Mouse (Mus musculus) forebrain, postnatal 0 days (tissue): ENCODE measurements around the gene Gm9913. TPM values are rescaled to one million over a fixed set of nuclear protein-coding genes. Genes with fewer than 3 reads are reported as not detected.

Experiments
- ATAC-seq: fragments of 200-750 bp; cut with Nextera tagmentation; 2 replicates; pipeline ENCODE4 v1.8.0; 2017; ENCODE audit warnings: mild to moderate bottlenecking, moderate library complexity
- DNase-seq: peaks from one replicate; pipeline ENCODE4 v3.0.0-alpha.2; 2015
- H3K27ac ChIP-seq: fragments of 300-500 bp; sonication (generic); 2 replicates; pipeline ENCODE4 v1.5.1; 2014; ENCODE audit warnings: low read depth, mild to moderate bottlenecking, antibody characterized with exemption, low read length, moderate library complexity, mixed read lengths
- H3K27me3 ChIP-seq: fragments of 300-500 bp; sonication (generic); 2 replicates; pipeline ENCODE4 v1.6.1; 2014; ENCODE audit warnings: mild to moderate bottlenecking, low read length, mixed read lengths; ENCODE audit not compliant: insufficient read depth
- H3K36me3 ChIP-seq: fragments of 300-500 bp; sonication (generic); 2 replicates; pipeline ENCODE4 v1.6.1; 2014; ENCODE audit warnings: mild to moderate bottlenecking, moderate library complexity; ENCODE audit not compliant: insufficient read depth
- H3K4me1 ChIP-seq: fragments of 300-500 bp; sonication (generic); 2 replicates; pipeline ENCODE4 v1.6.1; 2014; ENCODE audit warnings: antibody characterized with exemption; ENCODE audit not compliant: insufficient read depth
- H3K4me2 ChIP-seq: fragments of 300-500 bp; sonication (generic); 2 replicates; pipeline ENCODE4 v1.6.1; 2014; ENCODE audit warnings: low read depth, mild to moderate bottlenecking, moderate library complexity
- H3K4me3 ChIP-seq: fragments of 300-500 bp; sonication (generic); 2 replicates; pipeline ENCODE4 v1.5.1; 2014; ENCODE audit warnings: low read depth, low read length, mixed read lengths
- H3K9ac ChIP-seq: fragments of 300-500 bp; sonication (generic); 2 replicates; pipeline ENCODE4 v1.6.1; 2014; ENCODE audit warnings: mild to moderate bottlenecking
- H3K9me3 ChIP-seq: fragments of 300-500 bp; sonication (generic); 2 replicates; pipeline ENCODE4 v1.6.1; 2016; ENCODE audit warnings: low read length
- CTCF ChIP-seq: sonication (generic); IDR thresholded peaks from 2 replicates; pipeline ENCODE4 v1.5.1; 2016; ENCODE audit warnings: antibody characterized with exemption, control low read depth, low read depth
- WGBS: fragments of 180-500 bp; shearing (Covaris S2); extraction: QIAGEN DNeasy Blood & Tissue Kit; methylation state at CpG from one replicate; pipeline ENCODE4 v1.1.7; 2014; 5-methylcytosine and 5-hydroxymethylcytosine counted together
- polyA plus RNA-seq: library from polyadenylated mRNA; unstranded; fragments of >200 nt; fragmentation: Nextera tagmentation; extraction: Ambion mirVana; gene quantifications from 2 replicates; pipeline ENCODE4 v1.2.1, GENCODE M21; 2015
- total RNA-seq: library from RNA; depleted of rRNA; stranded (reverse); fragments of >200 nt; gene quantifications from 2 replicates; pipeline ENCODE4 v1.2.3, GENCODE M21; 2014

Gm9913 gene
- total and polyA plus RNA-seq, 2 experiments from 2014 or later, result 0.05 to 0.23 TPM

DNA sequence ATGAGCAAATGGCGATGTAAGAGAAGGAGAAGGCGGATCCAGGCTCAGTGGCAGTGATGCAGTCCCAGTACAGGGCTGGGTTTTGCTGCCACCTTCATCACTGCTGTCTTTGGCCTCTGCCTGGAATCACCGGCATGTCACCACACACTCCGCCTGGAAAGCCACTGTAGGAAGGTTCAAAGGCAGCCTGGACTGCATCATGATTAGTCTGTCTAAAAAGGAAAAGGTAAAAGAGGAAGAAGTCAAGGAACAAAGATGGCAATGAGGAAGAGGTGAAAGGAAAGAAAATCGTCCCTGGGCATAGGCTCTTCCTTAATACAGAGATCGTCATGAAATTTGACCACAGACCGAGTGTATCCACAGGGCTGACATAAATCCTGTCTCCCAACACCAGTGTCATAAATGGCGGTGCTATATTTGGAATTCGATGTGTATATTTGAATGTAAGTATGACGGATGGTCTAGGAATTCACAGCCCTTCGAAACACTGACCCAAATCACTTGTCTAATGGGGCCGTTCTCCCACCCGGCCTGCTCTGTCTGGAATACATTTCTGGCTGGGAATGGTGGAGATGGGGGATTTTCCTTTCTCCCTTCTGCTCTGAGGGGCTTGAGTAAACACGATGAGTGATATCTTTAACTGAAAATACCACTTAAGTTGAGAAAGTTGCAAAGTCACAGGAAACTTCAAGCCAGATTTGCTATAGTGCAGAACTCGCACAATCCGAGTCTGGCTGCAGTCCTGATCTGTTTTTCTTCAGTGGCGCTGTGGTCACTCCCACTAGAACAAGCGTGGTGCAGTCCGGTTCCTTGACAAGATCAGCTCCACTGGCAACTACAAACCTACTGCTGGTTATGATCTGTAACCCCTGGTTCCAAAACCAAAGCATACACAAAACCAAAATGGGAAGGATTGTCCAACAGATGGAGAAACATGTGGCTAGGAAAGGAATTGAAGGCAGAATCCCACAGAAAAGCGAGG lies 9.8 kb upstream of the Gm9913 start:
- no peak for TF ChIP-seq CTCF
- no peaks in the 10 kb centered on the region for H3K4me1 ChIP-seq
- no peaks in the 10 kb centered on the region for H3K9me3 ChIP-seq
- H3K9ac ChIP-seq, result no peak overlapping the region
- no peak overlapping the region for H3K4me2 ChIP-seq
- no peak overlapping the region for H3K27ac ChIP-seq
- 91% methylated on average over 20 of the region's 20 CpGs for WGBS
- DNase-seq, result no peak
- no peak overlapping the region for H3K4me3 ChIP-seq
- peaks cover 3% of the 10 kb centered on the region; the same call in 1 of the 2 replicates for H3K36me3 ChIP-seq
- ATAC-seq, result no peak
- H3K27me3 ChIP-seq, result no peaks in the 10 kb centered on the region

GRCm38 (mm10) chr2:125496696-125497095 lies 8.2 kb upstream of the Gm9913 start:
- TF ChIP-seq CTCF, result no peak
- DNase-seq (peak; percentile 21), ATAC-seq (peak; percentile 23)
- WGBS, result 78% methylated on average over 5 of the region's 5 CpGs
- Histone ChIP-seq H3K9ac (no peak overlapping the region), H3K4me3 (no peak overlapping the region), H3K27ac (no peak overlapping the region), H3K27me3 (no peaks in the 10 kb centered on the region), H3K4me1 (no peaks in the 10 kb centered on the region), H3K36me3 (0 out of 2 replicates have a peak, but pooled peaks cover 3% of the 10 kb centered on the region), H3K4me2 (no peak overlapping the region), H3K9me3 (no peaks in the 10 kb centered on the region)

DNA sequence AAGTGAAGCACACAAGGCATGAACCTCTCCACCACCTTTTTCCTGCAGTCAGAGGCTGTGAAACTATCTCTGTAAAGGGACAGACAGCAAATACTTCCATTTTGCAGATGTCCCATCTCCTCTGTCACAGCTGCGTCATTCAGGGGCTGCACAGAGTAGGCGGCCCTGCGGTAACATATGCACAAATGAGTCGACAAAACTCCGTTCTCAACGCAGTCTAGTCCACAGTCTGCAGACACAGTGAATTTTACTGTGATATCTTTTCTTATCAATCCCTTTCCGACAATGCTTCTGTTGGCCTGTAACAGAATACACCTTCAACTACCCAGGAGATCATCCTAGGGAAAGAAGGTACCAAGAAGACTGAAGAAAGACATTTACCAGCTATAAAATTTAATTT lies 6.7 kb upstream of the Gm9913 start:
- Histone ChIP-seq H3K27ac (no peak overlapping the region), H3K9ac (no peak overlapping the region), H3K9me3 (no peaks in the 10 kb centered on the region), H3K4me1 (no peaks in the 10 kb centered on the region), H3K27me3 (no peaks in the 10 kb centered on the region), H3K4me2 (no peak overlapping the region), H3K4me3 (no peak overlapping the region), H3K36me3 (0 out of 2 replicates have a peak, but pooled peaks cover 3% of the 10 kb centered on the region)
- no peak for TF ChIP-seq CTCF
- ATAC-seq (no peak), DNase-seq (no peak)
- WGBS, result 95% methylated on average over 7 of the region's 7 CpGs

- no peaks in the 10 kb centered on the region for H3K9me3 ChIP-seq
- H3K4me3 ChIP-seq, result no peak overlapping the region
- H3K4me2 ChIP-seq, result no peak overlapping the region
- no peaks in the 10 kb centered on the region for H3K36me3 ChIP-seq
- H3K27me3 ChIP-seq, result no peaks in the 10 kb centered on the region
- ATAC-seq (no peak), DNase-seq (peak; percentile 10)
- H3K9ac ChIP-seq, result no peak overlapping the region
- TF ChIP-seq CTCF, result no peak
- peaks cover 8% of the 10 kb centered on the region; the same call in 1 of the 2 replicates for H3K4me1 ChIP-seq
- no peak overlapping the region for H3K27ac ChIP-seq
Measured at GRCm38 (mm10) chr2:125501526-125501925, 3.4 kb upstream of the Gm9913 start.

DNA sequence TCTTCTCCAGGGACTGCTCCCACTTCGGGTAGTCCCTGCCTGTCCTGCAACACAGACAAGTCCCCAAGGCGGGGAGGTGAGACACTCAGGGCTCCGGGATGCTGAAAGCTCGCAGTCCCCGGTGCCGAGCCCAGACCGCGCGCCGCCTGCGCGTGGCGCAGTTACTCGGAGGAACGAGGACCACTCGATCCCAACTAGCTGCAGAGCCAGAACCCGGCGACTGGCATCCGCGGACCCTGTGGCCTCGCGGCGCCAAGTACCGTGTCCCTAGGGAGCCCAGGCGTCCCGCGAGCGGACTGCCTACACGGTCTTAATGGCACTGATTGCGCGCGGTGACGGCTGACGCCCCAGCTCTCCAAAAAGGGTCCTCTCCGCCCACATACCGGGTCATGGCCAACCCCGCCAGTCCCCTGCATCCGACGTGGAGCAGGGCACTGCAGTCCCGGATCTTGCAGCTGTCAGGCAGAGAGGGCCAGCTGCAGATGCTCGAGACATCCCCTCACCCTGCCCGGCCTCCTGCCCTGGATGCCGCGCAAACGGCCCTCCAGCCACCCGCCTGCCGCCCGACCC lies 942 bp downstream of the Gm9913 start:
- Histone ChIP-seq H3K27ac (peak overlapping the region; percentile 70), H3K9me3 (no peaks in the 10 kb centered on the region), H3K4me3 (peak overlapping the region; percentile 58), H3K36me3 (no peaks in the 10 kb centered on the region), H3K4me2 (peak overlapping the region; percentile 79), H3K27me3 (no peaks in the 10 kb centered on the region), H3K4me1 (peaks cover 13% of the 10 kb centered on the region; the same call in 1 of the 2 replicates), H3K9ac (peak overlapping the region; percentile 63)
- peak; percentile 80 for ATAC-seq
- peak; percentile 77 for DNase-seq
- peak; percentile 42; the same call in 1 of the 2 replicates for TF ChIP-seq CTCF
- WGBS, result under 1% methylated on average over 48 of the region's 48 CpGs

- DNase-seq (peak; percentile 85), ATAC-seq (peak; percentile 92)
- Histone ChIP-seq H3K27me3 (no peaks in the 10 kb centered on the region), H3K9me3 (no peaks in the 10 kb centered on the region), H3K4me3 (peak overlapping the region; percentile 58), H3K36me3 (no peaks in the 10 kb centered on the region), H3K27ac (peak overlapping the region; percentile 77), H3K9ac (peak overlapping the region; percentile 63), H3K4me1 (peaks cover 13% of the 10 kb centered on the region; the same call in 1 of the 2 replicates), H3K4me2 (peak overlapping the region; percentile 79)
- WGBS, result 1% methylated on average over 37 of the region's 37 CpGs
- TF ChIP-seq CTCF, result no peak
Measured at GRCm38 (mm10) chr2:125506316-125507054, 1.6 kb downstream of the Gm9913 start.
